Mouse (Mus musculus) left cerebral cortex, adult 2 months (tissue): ENCODE data around the gene Alx3. TPM values are rescaled to one million over a fixed set of nuclear protein-coding genes. Genes with fewer than 3 reads are reported as not detected.
A peak's percentile ranks its signal among the peaks of the same experiment; 100 is the strongest.

Source experiments
- DNase-seq, 2 experiments: peaks; one replicate each; pipeline ENCODE4 v3.0.0; 2021 to 2022; ENCODE audit warnings: low spot score in 2 of 2, mixed read lengths in 1 of 2; ENCODE audit errors: extremely low spot score in 1 of 2
- H3K27ac ChIP-seq: fragments of 200-600 bp; 2 replicates; pipeline ENCODE4 v1.8.1; 2022
- H3K4me3 ChIP-seq: fragments of 200-600 bp; 2 replicates; pipeline ENCODE4 v1.8.1; 2022
- CTCF ChIP-seq: fragments of 200-600 bp; IDR thresholded peaks from 2 replicates; pipeline ENCODE4 v1.8.1; 2022; ENCODE audit warnings: antibody characterized with exemption, mild to moderate bottlenecking, moderate library complexity
- intact Hi-C: fragments of 180-260 bp; cut with DNase I; formaldehyde crosslinking; loops from one replicate; pipeline ENCODE4 v1.15.1; 2025
- total RNA-seq, 2 experiments: library from RNA; stranded (reverse); gene quantifications; 2 replicates each; pipeline ENCODE4 v1.2.3; 2021

The Alx3 gene
- total RNA-seq, 2 experiments from 2014 or later: 0.40 to 0.86 TPM

DNA sequence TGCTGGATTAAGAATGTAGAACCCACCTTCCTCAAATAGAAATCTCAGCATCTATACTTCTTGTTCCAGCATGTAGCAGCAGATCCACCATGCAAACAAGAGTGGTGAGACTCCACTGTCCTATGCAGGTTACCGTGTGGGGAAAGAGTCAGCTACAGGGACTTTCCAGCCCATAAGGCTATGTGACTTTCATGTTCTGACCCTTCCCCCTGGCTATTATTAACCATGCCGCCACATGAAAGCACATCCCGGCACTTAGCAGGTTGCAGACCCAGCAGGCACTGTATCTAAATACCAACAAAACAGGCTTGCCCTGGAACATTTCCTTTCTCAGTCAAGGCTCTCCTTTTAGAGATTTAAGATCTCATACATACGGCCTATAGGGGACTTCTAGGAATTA, 16.6 kb downstream of the Alx3 start:
- no peak for TF ChIP-seq CTCF
- Histone ChIP-seq H3K27ac (no peak overlapping the region), H3K4me3 (no peak overlapping the region)
- no peak for DNase-seq
- intact Hi-C loops: loop anchor here (5.0 to 10.0 kb wide), 2 partner anchors 127 to 254 kb away; no protein-coding TSS in a partner anchor

DNA sequence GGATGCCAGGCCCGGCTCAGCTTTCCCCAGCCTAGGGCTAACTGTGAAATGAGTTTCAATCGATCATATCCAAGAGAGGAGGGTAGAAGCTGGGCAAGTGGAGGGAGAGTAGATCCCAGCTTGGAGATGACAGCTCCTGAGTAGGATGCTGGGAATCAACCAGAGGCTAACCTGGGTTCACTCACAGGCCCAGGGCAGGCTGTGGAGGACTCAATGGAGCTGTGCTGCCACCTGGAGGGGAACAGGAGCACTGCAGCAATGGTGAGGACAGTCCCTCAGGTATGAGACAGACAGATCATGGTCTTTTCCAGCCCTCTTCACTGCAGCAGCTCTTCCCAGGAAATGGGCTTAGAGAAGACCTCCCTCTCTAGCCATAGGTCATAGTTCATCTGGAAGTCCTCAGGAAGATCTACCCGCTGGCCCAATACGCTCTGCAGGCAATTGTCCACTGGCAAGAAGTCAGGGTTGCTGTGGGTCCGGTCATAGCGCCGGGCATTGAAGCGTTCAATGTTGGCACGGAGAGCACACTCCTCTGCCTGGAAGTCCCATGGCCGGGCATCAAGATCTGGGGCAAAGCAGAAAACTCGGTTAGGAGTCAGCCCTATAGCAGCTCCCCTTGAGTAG, 18.2 kb downstream of the Alx3 start:
- Histone ChIP-seq H3K27ac (no peak overlapping the region), H3K4me3 (no peak overlapping the region)
- TF ChIP-seq CTCF: peak; percentile 92
- DNase-seq: peak; percentile 49 to 71
- intact Hi-C loops: loop anchor here (5.0 to 10.0 kb wide), 2 partner anchors 128 to 256 kb away; no protein-coding TSS in a partner anchor

GRCm38 (mm10) chr3:107617800-107618199, 23.0 kb downstream of the Alx3 start:
- Histone ChIP-seq H3K4me3 (no peak overlapping the region), H3K27ac (no peak overlapping the region)
- no peak for TF ChIP-seq CTCF
- DNase-seq: no peak
- intact Hi-C loops: loop anchor here (10.0 kb wide), 1 partner anchor 133 kb away; no protein-coding TSS in a partner anchor

- DNase-seq: peak in 1 of 2 experiments; percentile 5
- intact Hi-C loops: loop anchor here (10.0 kb wide), 1 partner anchor 135 kb away; no protein-coding TSS in a partner anchor
- no peak overlapping the region for H3K4me3 ChIP-seq
- H3K27ac ChIP-seq: no peak overlapping the region
- no peak for TF ChIP-seq CTCF
Measured at GRCm38 (mm10) chr3:107619911-107620310, 25.1 kb downstream of the Alx3 start.

- no peak for TF ChIP-seq CTCF
- no peak overlapping the region for H3K27ac ChIP-seq
Measured at GRCm38 (mm10) chr3:107621286-107622075, 26.6 kb downstream of the Alx3 start.

DNA sequence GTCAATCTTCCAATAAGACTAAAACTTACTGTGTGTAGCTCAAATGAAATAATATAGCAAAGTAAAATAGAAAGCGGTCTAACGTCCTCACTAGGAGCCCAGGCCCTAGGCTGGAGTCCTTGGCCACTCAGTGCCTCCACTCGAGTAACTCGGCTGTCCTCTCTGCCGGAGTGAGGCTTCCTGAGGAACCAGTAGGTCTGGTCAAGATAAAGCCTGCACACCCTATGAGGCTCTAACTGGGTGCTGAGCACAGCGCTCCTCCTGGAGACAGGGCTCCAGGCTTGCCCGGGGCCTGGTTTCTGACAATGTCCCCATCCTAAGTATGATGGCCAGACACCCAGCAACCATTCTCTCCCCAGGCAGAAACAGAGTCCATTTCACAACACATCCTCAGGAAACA, 27.7 kb downstream of the Alx3 start:
- H3K4me3 ChIP-seq: no peak overlapping the region
- DNase-seq: peak in 1 of 2 experiments; percentile 2
- intact Hi-C loops: no loop called here
- TF ChIP-seq CTCF: no peak
- H3K27ac ChIP-seq: no peak overlapping the region

More at GRCm38 (mm10) chr3:107621286-107622075, 26.6 kb downstream of the Alx3 start:
- intact Hi-C loops: no loop called here
- no peak overlapping the region for H3K4me3 ChIP-seq
- peak in 1 of 2 experiments; percentile 7 for DNase-seq

DNA sequence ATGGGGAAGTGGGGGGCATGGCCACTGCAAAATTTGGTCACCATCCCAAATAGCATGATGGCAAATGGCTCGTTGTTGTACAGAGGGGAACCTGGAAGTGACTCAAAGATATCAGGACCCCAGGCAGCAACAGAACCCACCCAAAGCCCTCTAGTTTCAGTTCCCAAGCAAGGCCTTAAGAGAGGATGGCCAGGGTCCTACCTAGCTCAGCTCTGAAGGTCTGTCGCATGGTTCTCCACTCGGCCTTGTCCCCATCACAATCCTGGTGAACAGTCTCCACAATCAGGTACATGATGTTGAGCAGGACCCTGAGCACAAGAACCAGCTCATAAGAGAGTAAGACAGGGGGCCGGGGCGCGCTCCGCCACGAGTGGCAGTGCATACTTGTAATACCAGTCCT, 29.6 kb downstream of the Alx3 start:
- Histone ChIP-seq H3K27ac (no peak overlapping the region), H3K4me3 (no peak overlapping the region)
- peak in 1 of 2 experiments; percentile 2 for DNase-seq
- no peak for TF ChIP-seq CTCF
- intact Hi-C loops: no loop called here

- TF ChIP-seq CTCF: no peak
- H3K4me3 ChIP-seq: no peak overlapping the region
- intact Hi-C loops: no loop called here
- peak in 1 of 2 experiments; percentile 6 for DNase-seq
- H3K27ac ChIP-seq: no peak overlapping the region
Measured at GRCm38 (mm10) chr3:107625536-107625935, 30.7 kb downstream of the Alx3 start.

- no peak overlapping the region for H3K4me3 ChIP-seq
- DNase-seq: peak in 1 of 2 experiments; percentile 7
- no peak overlapping the region for H3K27ac ChIP-seq
- no peak for TF ChIP-seq CTCF
- intact Hi-C loops: no loop called here
Measured at GRCm38 (mm10) chr3:107626751-107627150, 31.9 kb downstream of the Alx3 start.

GRCm38 (mm10) chr3:107627641-107628040, 32.8 kb downstream of the Alx3 start:
- no peak overlapping the region for H3K4me3 ChIP-seq
- no peak for TF ChIP-seq CTCF
- intact Hi-C loops: no loop called here

DNA sequence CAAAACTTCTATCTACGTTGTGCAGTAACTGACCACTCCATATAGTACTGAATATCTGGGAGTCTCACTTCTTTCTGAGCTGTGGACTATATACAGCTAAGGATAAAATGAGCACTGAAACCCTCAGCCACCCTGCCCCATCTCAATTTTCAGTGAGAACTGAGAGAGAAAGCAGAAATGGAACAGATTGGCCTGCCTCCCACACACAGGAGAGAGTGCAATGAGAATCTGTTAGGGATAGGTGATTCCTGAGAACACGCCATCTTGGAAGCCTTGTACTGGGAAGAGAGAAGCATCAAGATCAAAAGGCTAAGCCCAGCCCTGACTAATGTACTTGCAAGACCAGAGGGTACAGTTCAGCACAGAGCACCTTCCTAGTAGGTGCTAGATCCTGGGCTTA, 33.7 kb downstream of the Alx3 start:
- H3K27ac ChIP-seq: no peak overlapping the region
- peak in 1 of 2 experiments; percentile 20 for DNase-seq
- TF ChIP-seq CTCF: no peak
- intact Hi-C loops: no loop called here
- H3K4me3 ChIP-seq: no peak overlapping the region

More at GRCm38 (mm10) chr3:107627641-107628040, 32.8 kb downstream of the Alx3 start:
- DNase-seq: no peak
- H3K27ac ChIP-seq: no peak overlapping the region

DNA sequence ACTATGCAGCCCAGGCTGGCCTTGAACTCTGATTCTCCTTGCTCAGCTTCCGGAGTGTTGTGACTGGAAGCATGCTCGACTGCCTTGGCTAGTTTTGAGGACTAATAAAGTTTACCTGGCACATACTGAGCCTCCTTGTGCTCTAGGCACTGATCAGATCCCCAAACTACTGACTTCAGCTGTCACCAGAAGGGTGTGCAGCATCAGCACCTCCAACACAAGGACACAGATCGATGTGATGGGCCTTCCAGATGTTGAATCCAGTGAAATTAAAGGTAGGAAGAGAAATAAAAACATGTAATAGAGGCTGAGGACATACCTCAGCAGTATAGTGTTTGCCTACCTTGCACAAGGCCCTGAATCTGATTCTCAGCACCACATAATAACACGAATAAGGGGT, 34.6 kb downstream of the Alx3 start:
- Histone ChIP-seq H3K4me3 (no peak overlapping the region), H3K27ac (no peak overlapping the region)
- intact Hi-C loops: no loop called here
- no peak for TF ChIP-seq CTCF
- DNase-seq: peak in 1 of 2 experiments; percentile 6
